Mouse (Mus musculus) kidney, adult 11 months (tissue): ENCODE measurements around the gene Dpep3.

Experiments used
- DNase-seq: peaks from one replicate; pipeline ENCODE4 v3.0.0; 2022

Dpep3 gene

DNA sequence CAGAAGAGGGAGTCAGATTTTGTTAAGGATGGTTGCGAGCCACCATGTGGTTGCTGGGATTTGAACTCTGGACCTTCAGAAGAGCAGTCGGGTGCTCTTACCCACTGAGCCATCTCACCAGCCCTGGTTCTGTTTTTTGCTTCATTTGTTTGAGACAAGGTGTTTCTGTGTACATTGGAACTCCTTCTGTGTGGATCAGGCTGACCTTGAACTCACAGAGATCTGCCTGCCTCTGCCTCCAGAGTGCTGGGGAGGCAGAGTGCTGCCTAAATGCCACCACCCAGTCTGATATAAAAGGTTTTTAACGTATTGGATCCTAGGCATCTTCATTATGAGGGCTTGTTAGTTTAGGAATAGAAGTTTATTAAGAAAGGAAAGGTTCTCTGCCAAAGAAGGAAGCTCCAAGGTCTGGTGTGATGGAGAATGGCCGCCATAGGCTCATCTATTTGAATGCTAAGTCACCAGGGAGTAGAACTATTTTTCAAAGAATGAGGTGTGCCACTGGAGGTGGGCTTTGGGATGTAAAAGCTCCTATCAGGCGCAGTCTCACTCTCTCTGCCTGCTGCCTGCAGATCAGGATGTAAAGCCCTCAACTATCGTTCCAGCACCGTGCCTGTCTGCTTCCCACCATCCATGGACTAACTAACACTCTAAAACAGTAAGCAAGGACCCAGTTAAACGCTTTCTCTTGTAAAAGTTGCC, 8.1 kb downstream of the Dpep3 start:
- no peak for DNase-seq

DNA sequence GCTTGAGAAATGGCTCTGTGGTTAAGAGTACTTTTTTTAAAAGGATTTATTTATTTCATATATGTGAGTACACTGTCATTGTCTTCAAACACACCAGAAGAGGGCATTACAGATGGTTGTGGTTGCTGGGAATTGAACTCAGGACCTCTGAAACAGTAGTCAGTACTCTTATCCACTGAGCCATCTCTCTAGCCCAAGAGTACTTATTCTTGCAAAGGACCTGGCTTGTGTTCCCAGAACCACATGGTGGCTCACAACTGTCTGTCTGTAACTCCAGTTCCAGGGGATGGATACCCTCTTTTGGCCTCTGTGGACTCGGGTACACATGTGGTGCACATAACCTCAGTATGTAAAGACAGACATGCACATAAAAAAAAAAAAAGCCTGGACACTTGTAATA, 9.9 kb downstream of the Dpep3 start:
- DNase-seq = no peak

DNA sequence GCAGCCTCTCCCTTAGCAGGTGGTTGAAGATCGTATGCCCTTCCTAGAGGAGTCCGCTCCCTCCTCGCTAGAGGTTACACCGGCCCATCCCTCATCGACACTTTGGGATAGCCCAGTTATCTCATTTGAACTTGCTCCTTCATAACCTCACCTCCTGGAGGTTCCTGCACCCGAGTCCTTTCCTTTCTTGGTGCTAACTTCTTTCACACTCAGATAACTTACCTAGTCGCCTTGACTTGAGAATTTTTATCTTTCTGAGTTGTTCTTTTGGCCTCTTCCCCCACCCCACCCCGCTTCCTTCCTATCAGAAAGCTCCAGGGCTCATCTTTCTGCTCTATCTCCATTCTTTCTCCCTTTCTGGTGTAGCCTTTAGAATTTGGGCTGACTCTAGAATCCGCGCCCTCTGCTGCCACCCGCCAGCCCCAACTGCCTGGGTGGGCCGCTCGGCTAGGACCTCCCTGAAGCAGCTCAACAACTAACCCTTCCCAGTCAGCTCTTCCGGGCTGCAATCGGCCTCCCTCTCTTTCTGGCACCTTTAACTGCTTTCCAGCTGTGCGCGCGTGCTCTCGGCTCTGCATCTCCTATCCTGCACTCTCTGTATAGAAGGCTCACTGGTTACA, 12.4 kb downstream of the Dpep3 start:
- DNase-seq = no peak

- peak; percentile 71 for DNase-seq
Measured at GRCm38 (mm10) chr8:105965905-105966341, 13.3 kb downstream of the Dpep3 start, which contains the start of gene Slc12a4. Gene Slc12a4, minus strand, starts transcription at chr8:105966097.

- peak; percentile 30 for DNase-seq
Measured at GRCm38 (mm10) chr8:105965266-105965904, 13.8 kb downstream of the Dpep3 start.

DNA sequence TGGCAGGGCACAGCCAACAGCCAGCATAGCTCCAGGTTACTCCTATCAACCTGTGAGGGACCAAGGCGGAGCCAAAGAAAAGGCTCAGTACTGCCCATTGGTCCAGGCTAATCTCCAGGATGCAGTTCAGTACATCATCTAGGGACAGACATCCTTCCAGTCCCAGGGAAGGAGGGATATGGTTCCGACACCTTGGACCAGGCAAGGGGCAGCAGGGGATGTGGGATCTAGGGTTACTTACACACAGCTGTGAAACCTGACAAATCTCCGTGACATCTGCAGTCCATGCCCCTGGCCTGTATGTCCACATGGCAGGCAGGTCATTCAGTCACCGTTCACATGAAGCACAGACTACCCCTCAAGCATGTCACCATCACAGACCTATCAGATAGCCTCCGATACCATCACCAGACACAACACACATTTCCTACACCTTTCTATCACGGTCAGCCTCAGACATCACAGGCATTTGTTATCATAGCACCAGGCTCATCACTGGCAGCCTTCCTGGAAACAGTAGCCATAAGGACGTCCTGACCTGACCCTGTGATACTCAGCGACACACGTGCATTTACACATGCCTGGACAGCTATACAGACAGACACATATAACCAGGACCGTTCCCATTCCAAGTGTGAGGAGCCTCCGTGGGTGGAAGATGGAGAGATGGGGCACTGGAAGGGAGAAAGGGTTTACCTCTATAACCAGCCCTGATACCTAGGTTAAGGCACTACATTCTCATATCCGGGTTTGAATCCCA, 14.5 kb downstream of the Dpep3 start:
- no peak for DNase-seq

GRCm38 (mm10) chr8:105961536-105961935, 17.7 kb downstream of the Dpep3 start:
- no peak for DNase-seq

GRCm38 (mm10) chr8:105961101-105961500, 18.1 kb downstream of the Dpep3 start:
- DNase-seq = no peak

GRCm38 (mm10) chr8:105959350-105959749, 19.9 kb downstream of the Dpep3 start:
- DNase-seq = peak; percentile 89

GRCm38 (mm10) chr8:105957813-105958212, 21.4 kb downstream of the Dpep3 start:
- peak; percentile 70 for DNase-seq

GRCm38 (mm10) chr8:105956556-105956955, 22.7 kb downstream of the Dpep3 start:
- no peak for DNase-seq

DNA sequence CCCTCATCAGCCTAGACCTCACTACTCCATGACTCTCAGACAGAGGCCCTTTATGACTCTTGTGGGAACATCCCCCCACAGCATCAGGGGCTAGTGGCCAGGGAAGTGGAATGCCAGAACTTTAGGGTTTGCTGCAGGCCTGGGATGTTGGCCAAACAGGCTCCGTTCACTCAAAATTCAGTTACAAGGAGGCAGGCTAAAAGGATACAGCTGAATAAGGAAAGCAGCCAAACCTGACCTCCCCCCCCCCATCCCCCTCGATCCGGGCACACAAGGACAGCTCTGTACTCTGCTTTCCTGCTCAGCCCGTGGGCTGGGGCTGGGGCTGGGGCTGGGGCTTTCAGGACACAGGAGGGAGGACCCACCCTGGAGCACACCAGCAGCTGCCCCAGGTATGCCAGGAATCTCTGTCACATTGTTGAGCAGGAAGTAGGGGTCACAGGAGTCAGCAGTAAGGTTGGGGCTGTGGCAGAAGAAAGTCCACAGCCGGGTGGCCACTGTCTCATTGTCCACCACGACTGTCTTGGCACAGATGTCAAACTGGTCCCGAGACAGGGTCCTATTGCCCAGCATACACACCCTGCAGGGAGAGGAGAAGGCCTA, 28.1 kb downstream of the Dpep3 start:
- peak; percentile 38 for DNase-seq

DNA sequence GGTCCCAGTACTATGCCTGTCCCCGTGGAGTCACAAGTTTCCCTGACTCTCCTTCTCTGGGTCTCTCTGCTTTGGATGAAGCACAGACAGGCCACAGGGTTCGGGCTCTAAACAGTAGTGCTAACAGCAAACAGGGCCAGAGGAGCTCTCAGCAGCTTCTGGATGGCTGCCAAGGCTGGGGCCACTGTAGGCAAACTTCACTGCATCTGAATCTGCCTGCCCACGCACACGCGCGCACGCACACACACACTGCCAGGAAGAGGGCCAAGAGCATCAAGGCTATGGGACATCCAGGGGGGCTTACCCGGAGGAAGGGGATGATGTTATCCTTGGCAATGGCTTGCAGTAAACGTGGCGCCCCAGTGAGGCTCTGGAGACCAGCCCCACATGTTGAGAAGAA, 29.9 kb downstream of the Dpep3 start:
- DNase-seq = no peak

GRCm38 (mm10) chr8:105943321-105943739, 35.9 kb downstream of the Dpep3 start, which contains the start of gene Lcat:
Gene Lcat, minus strand, starts transcription at chr8:105943382.
- DNase-seq = no peak

GRCm38 (mm10) chr8:105942542-105942941, 36.7 kb downstream of the Dpep3 start:
- DNase-seq = no peak

GRCm38 (mm10) chr8:105942026-105942425, 37.2 kb downstream of the Dpep3 start:
- no peak for DNase-seq

DNA sequence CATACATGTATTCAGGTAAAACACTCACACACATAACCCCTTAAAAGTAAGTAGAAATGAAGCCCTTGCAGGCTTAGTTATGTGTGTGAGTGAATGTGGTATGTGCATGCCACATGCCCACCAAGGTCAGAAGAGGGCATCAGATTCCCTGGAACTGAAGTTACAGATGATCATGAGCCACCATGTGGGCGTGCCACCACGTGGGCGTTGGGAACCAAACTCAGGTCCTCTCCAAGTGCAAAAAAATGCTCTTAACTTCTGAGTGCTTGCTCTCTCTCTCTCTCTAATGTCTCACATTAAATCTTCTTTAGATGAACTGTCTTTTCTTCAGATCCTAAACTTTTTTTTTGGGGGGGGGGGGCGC, 40.9 kb downstream of the Dpep3 start, which contains the start of gene Psmb10:
Gene Psmb10, minus strand, starts transcription at position 139 of the 364 bp plus-strand sequence.
- peak; percentile 37 for DNase-seq

GRCm38 (mm10) chr8:105937496-105938305, 41.5 kb downstream of the Dpep3 start:
- peak; percentile 48 for DNase-seq

DNA sequence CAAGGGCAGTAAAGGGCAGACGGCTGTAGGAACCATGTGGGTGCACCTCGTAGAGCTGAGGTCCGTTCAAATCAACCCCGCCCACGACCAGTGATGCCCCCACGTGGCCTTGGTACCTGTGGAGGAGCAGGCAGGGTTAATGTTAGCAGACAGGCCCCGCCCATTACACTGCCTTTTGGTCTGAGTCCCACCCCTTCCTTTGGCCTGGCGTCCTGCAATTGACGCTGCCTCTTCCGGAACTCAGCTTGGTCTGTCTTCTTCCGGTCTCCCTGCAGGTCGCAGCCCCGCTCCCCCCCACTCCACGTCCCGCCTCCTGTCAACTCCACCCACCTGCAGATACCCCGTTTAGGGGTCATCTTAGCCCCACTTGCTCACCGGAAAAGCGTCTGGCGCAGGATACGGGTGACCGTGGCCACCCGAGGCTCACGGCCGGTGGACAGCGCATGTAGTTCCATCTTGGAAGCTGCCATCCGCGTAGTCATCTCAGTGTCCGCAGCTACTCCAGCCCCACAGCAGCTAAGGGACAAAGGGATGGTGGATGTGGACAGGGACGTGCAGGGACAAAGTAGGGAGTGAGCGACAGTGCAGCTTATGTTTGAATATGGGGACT, 42.3 kb downstream of the Dpep3 start:
- peak; percentile 95 for DNase-seq

DNA sequence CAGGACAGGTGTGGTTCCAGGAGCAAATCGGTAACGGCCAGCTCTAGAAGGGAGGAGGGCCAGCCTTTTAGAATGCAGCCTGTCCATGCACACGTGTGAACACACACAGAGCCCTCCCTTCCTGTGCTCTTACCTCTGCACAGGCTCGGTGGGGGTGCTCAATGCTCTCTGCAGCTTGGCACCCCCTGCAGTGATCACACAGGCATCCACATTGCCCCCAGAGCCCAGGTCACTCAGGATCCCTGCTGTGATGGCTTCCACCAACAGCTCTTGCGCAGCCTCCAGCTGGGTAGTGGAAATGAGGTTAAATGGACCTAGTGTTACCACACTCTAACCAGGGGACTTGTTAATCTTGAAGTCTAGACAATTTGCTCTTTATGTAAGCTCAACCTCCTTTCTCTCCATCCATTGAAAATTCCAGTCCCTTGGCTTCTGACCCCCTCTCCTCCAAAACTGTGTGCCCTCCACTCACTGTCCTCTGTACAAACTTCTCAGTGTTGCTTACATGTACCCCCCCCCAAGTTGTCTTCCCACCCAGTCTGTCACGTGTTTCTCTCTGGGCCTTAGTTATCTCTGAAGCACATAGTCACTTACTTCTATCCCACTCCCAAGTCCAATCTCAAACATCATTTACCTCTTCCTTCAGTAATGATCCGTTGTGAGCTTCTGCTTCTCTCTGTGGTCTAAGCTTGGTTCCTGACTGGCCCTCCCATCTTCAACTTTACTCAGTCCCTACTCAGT, 43.2 kb downstream of the Dpep3 start:
- no peak for DNase-seq

DNA sequence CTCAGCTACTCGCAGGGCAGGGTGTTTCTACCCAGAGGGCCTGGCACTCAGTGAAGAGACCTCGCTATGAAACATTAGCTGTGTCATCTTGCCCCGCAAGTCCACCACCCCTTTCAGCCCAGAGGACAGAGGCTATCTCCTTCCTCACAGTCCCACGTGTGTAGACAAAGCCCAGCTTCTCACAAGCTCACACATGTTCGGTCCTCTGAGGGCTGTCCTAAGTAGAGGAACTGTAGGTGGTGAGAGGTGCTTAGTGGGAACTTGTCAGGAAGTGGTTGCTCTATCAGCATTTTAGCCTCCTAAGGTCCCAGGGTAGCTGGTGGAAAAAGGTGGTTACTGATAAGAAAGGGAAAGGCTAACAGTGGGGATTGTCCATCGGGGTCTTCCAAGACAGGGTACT, 44.1 kb downstream of the Dpep3 start:
- no peak for DNase-seq
